Comparison of ENCODE assay signal across 8 mouse cellular contexts in genomic region chrX:53059426-53060007, GRCm38 (mm10).
A peak's percentile ranks its signal among the peaks of the same experiment; 100 is the strongest.
DNase-seq lines count a peak whose midpoint lies in the region; ATAC-seq lines count a peak whose summit lies in the region.
"Had no signal": no experiment of that assay in that cellular context is flagged by ENCODE, and none has a peak within 500 bp of the region (broad histone marks: within the 10 kb centered on the region; RNA-seq: fewer than 3 reads in every experiment).

No protein-coding gene starts in this region.

- no peaks in the 10 kb centered on the region for H3K36me3 ChIP-seq in hindbrain, embryonic 10.5 days
- no peaks in the 10 kb centered on the region for H3K36me3 ChIP-seq in hindbrain, embryonic 16.5 days (ENCODE audit: control insufficient read depth, insufficient read depth, low read length)
- H3K36me3 ChIP-seq in intestine, embryonic 16.5 days (ENCODE audit: control insufficient read depth, insufficient read depth, low read length): no peaks in the 10 kb centered on the region

- H3K27ac ChIP-seq in hindbrain, embryonic 10.5 days: no peak overlapping the region
- H3K27ac ChIP-seq in hindbrain, embryonic 16.5 days (ENCODE audit: low read depth, low read length): no peak overlapping the region
- H3K27ac ChIP-seq in intestine, embryonic 16.5 days (ENCODE audit: low read length): peak overlapping the region; percentile 28; the same call in 1 of the 2 replicates

- no peak overlapping the region; the same call in 1 of the 2 replicates for H3K4me2 ChIP-seq in hindbrain, embryonic 16.5 days (ENCODE audit: low read length)
- H3K4me2 ChIP-seq in intestine, embryonic 16.5 days (ENCODE audit: low read depth, low read length): no peak overlapping the region

- 21% methylated on average over 11 of the region's 11 CpGs for WGBS in hindbrain, embryonic 10.5 days
- WGBS in hindbrain, embryonic 16.5 days: 25% methylated on average over 11 of the region's 11 CpGs
- 33% methylated on average over 11 of the region's 11 CpGs for WGBS in intestine, embryonic 16.5 days

- no peak overlapping the region for H3K9ac ChIP-seq in hindbrain, embryonic 16.5 days (ENCODE audit: low read depth, low read length)
- no peak overlapping the region for H3K9ac ChIP-seq in intestine, embryonic 16.5 days (ENCODE audit: low read depth, low read length)

- DNase-seq in hindbrain, embryonic 10.5 days (ENCODE audit: low spot score): no peak
- DNase-seq in 3T3-L1 (ENCODE audit: low read depth, low spot score): peak; percentile 57
- DNase-seq in NIH3T3 (ENCODE audit: low read depth): peak; percentile 70
- no peak for DNase-seq in testis, postnatal 10 days (ENCODE audit: low spot score)
- no peak for DNase-seq in retina, postnatal 1 day
- DNase-seq: adrenal gland, postnatal 36 days had no signal

- H3K27me3 ChIP-seq in hindbrain, embryonic 10.5 days (ENCODE audit: insufficient read depth, poor library complexity, severe bottlenecking): peaks cover 19% of the 10 kb centered on the region
- H3K27me3 ChIP-seq in hindbrain, embryonic 16.5 days (replicated peaks; ENCODE audit: control insufficient read depth, insufficient read depth, low read length): no peaks in the 10 kb centered on the region; the same call in 1 of the 2 replicates
- H3K27me3 ChIP-seq in intestine, embryonic 16.5 days (replicated peaks; ENCODE audit: control insufficient read depth, insufficient read depth, low read length): 0 out of 2 replicates have a peak, but pooled peaks cover 4% of the 10 kb centered on the region

- peaks cover 3% of the 10 kb centered on the region; the same call in 1 of the 2 replicates for H3K9me3 ChIP-seq in hindbrain, embryonic 10.5 days
- no peaks in the 10 kb centered on the region; the same call in 1 of the 2 replicates for H3K9me3 ChIP-seq in hindbrain, embryonic 16.5 days (ENCODE audit: control insufficient read depth, low read length)
- no peaks in the 10 kb centered on the region for H3K9me3 ChIP-seq in intestine, embryonic 16.5 days (ENCODE audit: control insufficient read depth, low read length)

- peaks cover 12% of the 10 kb centered on the region; the same call in 1 of the 2 replicates for H3K4me1 ChIP-seq in hindbrain, embryonic 10.5 days (replicated peaks)
- H3K4me1 ChIP-seq in hindbrain, embryonic 16.5 days (ENCODE audit: control insufficient read depth, insufficient read depth, low read depth, low read length): no peaks in the 10 kb centered on the region
- H3K4me1 ChIP-seq in intestine, embryonic 16.5 days (ENCODE audit: control insufficient read depth, insufficient read depth, low read length): no peaks in the 10 kb centered on the region

- ATAC-seq in hindbrain, embryonic 16.5 days: no peak
- ATAC-seq in intestine, embryonic 16.5 days: no peak

- peak overlapping the region; percentile 48; the same call in 1 of the 2 replicates for H3K4me3 ChIP-seq in hindbrain, embryonic 10.5 days
- H3K4me3 ChIP-seq in hindbrain, embryonic 16.5 days (ENCODE audit: low read length): no peak overlapping the region
- no peak overlapping the region for H3K4me3 ChIP-seq in intestine, embryonic 16.5 days (ENCODE audit: low read length)

Comparison
In these comparisons a context has a peak if more than half of its experiments do, and no peak if none do; other contexts are left out.
1. DNase-seq: peak in 3T3-L1 (single experiment) and NIH3T3 (single experiment); none in hindbrain, embryonic 10.5 days (single experiment), testis, postnatal 10 days (single experiment) and retina, postnatal 1 day (single experiment).